Mouse (Mus musculus): ENCODE measurements around the gene Slc44a2. TPM values are rescaled to one million over a fixed set of nuclear protein-coding genes. Genes with fewer than 3 reads are reported as not detected.

Gene Slc44a2
- 13.9 TPM for polyA plus RNA-seq (2014; fragmentation: Illumina TruSeq; extraction: RNeasy Lipid Tissue Mini Kit (QIAGEN cat#74804); ENCODE audit: low read depth, low replicate concordance)

DNA sequence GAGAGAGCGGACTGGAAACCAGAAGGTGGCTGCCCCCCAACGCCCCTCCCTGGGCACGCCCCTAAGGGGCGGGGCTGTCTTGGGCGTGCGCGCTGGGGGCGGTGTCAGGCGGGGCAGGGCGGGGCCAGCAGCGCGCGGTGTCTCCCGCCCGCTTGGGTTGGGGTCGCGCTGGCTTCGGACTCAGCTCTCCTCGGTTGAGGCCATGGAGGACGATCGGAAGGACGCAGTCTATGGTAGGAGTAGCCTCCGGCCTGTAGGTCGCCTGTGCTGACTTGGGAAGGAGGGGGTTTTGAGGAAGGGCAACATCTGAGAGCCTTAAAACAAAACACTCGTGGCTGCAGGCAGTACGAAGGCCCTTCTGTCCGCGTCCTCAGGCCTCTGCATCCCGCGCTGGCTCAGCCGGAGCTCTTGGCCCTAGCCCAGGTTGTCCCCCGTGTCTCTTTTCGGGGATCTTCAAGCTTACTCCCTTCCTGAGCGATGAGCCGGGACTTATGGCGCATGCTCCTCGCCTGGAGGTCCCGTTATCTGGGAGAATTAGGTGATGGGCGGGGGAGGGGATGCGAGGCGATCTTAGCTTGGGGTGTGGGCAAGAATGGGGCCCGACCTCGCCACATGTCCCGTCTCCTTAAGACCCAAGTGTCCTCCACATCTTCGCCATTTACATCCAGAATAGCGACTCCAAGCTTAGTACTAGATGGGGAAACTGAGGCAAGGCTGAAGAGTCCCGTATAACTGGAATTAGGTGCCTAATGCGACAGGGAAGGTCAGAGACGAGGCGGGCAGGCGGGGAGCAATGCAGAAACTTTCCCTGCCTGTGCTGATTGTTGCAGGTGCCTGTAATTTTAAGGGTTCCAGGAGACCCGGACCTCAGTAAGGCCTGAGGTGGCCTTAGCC is at the start of gene Slc44a2:
Slc44a2 (plus strand) TSS at position 80 of the 894 bp plus-strand sequence.

DNA sequence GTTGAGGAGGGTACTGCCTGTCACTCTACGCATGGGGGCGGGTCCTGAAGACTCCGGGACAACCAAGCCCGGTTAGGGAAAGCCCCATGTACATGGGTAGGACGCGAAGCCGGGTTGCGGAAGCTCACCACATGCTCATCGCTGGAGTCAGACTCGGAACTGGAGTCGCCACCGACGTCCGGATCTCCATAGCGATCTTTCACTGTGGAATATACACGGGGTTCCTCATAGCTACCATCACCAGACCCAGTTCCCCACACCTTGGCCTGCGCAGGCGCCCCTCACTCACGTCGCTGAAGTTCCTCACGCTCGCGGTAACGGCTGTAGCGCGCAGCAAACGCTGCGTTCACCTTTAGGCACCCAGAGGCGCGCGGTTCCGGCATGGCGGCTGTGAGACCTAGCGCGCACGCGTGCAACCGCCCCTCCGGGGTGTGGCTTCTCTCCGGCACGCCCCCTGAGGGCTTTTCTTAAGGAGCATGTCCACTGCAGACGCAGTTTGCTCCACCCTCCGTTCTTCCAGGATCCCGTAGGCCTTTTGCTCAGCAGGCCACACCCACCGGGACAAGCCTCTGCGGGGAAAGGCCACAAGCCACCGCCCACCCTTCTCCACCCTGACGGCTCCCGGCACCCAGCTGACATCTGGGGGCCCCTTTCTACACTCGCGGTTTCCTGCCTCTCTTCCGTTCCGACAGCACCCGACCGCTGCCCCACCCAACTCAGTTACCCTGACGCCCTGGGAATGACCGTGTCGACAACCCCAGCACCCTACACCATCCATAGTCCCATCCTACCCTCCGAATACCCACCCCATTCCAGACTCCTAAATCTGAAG is 32.7 kb upstream of the Slc44a2 start, which contains the start of gene Kri1:
Kri1 (minus strand) TSS at position 399 of the 832 bp plus-strand sequence.

DNA sequence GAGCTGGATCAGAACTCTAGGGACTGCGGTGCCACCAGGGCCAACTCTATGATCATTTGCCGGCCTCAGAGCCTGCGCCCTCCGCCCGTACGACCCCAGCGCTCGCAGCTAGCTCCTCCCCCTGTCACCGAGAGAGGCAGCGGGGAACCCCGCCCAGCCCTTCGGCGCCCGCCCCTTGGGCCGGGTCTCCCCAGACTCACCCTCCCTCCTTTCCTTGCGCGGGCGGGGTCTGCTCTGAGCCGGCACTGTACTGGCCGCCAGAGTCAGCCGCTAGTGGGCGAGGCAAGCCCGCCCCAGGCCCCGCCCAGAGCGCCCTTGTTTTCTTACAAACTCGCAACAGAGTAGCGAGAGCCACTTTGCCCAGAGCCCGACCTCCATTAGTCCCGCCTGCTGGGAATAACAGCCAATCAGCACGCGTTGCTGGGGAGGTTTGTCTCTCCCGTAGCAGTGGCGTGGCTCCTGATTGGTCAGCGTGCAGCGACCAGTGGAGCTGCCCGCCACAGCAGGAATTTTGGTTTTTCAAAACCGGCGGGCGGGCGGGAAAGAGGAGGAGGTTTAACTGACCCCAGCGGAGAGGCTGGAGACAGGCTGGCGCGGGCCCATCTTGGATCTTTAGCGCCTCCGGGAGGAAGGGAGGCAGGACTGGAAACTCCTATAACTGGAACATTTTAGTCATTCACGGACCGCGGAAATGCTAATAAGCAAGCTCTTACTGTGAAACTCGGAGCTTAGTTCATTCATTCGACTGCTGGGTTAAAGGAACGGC is 29.3 kb upstream of the Slc44a2 start, which contains the start of gene Cdkn2d:
Cdkn2d (minus strand) TSS at position 386 of the 766 bp plus-strand sequence.

DNA sequence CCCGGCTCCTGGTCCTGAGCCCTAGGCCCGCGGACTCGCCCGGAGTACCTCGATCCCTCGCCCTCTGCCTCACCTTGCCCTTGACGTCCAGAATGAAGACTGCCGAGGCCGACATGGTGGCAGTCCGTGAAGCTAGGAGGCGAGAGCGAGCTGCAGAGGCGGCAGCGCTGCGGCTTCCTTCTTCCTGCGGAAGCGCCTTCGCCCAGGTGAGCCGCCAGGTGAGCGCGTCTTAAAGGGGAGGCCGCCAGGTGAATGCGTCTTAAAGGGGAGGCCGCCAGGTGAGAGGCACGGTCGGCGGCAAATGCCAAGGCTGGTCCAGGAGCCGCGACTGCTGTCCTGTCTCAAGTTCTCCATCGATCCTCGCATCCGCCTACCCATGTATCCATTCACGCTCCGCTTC is 8.4 kb upstream of the Slc44a2 start, which contains the start of gene Ap1m2:
Ap1m2 (minus strand) TSS at position 204 of the 400 bp plus-strand sequence.

DNA sequence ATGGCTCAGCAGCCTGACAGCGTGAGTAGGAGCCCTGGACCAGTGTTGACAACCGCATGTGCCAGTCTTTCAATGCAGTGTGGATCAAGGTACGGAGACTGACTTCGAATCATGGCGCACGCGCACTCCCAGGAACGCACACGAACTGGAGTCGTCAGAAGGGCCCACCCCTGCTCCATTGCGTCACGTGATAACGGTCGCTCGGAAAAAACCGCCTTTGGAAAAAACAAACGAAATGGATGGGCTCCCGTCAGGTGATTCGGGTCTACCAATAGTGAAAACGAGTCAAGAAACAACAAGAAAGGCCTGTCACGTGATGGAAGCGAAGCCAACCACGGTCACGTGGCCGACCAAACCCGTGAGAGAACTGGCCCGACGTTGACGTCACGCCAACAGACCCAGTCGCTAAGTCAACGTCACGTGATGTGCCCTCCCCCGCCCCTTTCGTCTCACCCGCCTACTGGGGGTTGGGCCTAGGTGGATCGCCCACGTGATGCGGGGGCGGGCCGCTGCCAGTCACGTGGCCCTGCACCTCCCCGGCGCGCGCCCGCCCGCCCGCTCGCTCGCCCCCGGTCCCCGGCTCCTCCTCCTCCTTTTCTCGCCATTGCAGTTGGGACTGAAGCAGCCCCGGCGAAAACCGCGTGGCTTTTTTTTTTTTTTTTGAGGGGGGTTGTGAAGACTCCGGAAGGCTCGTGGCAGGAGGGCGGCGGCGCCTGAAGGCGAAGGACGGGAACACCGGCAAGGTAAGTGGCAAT is 47.0 kb downstream of the Slc44a2 start, which contains the start of gene Ilf3:
Ilf3 (plus strand) TSS at position 515 of the 755 bp plus-strand sequence.

Other genes starting within 250 kb of the Slc44a2 start
- gene Gm49373, start 247.6 kb upstream of the Slc44a2 start, polyA plus RNA-seq (2014; fragmentation: Illumina TruSeq; extraction: RNeasy Lipid Tissue Mini Kit (QIAGEN cat#74804); ENCODE audit: low read depth, low replicate concordance) = not detected
- 0.69 TPM for gene Fdx1l, start 247.1 kb upstream of the Slc44a2 start, polyA plus RNA-seq (2014; fragmentation: Illumina TruSeq; extraction: RNeasy Lipid Tissue Mini Kit (QIAGEN cat#74804); ENCODE audit: low read depth, low replicate concordance)
- 0.73 TPM for gene Gm38431, start 228.7 kb upstream of the Slc44a2 start, polyA plus RNA-seq (2014; fragmentation: Illumina TruSeq; extraction: RNeasy Lipid Tissue Mini Kit (QIAGEN cat#74804); ENCODE audit: low read depth, low replicate concordance)
- 4.5 TPM for gene Raver1, start 228.7 kb upstream of the Slc44a2 start, polyA plus RNA-seq (2014; fragmentation: Illumina TruSeq; extraction: RNeasy Lipid Tissue Mini Kit (QIAGEN cat#74804); ENCODE audit: low read depth, low replicate concordance)
- gene Tyk2, start 189.5 kb upstream of the Slc44a2 start, polyA plus RNA-seq (2014; fragmentation: Illumina TruSeq; extraction: RNeasy Lipid Tissue Mini Kit (QIAGEN cat#74804); ENCODE audit: low read depth, low replicate concordance) = 2.0 TPM
- 9.0 TPM for gene Cdc37, start 170.7 kb upstream of the Slc44a2 start, polyA plus RNA-seq (2014; fragmentation: Illumina TruSeq; extraction: RNeasy Lipid Tissue Mini Kit (QIAGEN cat#74804); ENCODE audit: low read depth, low replicate concordance)
- 0.93 TPM for gene Pde4a, start 155.0 kb upstream of the Slc44a2 start, polyA plus RNA-seq (2014; fragmentation: Illumina TruSeq; extraction: RNeasy Lipid Tissue Mini Kit (QIAGEN cat#74804); ENCODE audit: low read depth, low replicate concordance)
- gene Keap1, start 81.3 kb upstream of the Slc44a2 start, polyA plus RNA-seq (2014; fragmentation: Illumina TruSeq; extraction: RNeasy Lipid Tissue Mini Kit (QIAGEN cat#74804); ENCODE audit: low read depth, low replicate concordance) = 7.0 TPM
- not detected for gene S1pr5, start 72.3 kb upstream of the Slc44a2 start, polyA plus RNA-seq (2014; fragmentation: Illumina TruSeq; extraction: RNeasy Lipid Tissue Mini Kit (QIAGEN cat#74804); ENCODE audit: low read depth, low replicate concordance)
- 1.3 TPM for gene Atg4d, start 55.4 kb upstream of the Slc44a2 start, polyA plus RNA-seq (2014; fragmentation: Illumina TruSeq; extraction: RNeasy Lipid Tissue Mini Kit (QIAGEN cat#74804); ENCODE audit: low read depth, low replicate concordance)
- gene Kri1, start 32.7 kb upstream of the Slc44a2 start, polyA plus RNA-seq (2014; fragmentation: Illumina TruSeq; extraction: RNeasy Lipid Tissue Mini Kit (QIAGEN cat#74804); ENCODE audit: low read depth, low replicate concordance) = 3.3 TPM
- 3.2 TPM for gene Cdkn2d, start 29.3 kb upstream of the Slc44a2 start, polyA plus RNA-seq (2014; fragmentation: Illumina TruSeq; extraction: RNeasy Lipid Tissue Mini Kit (QIAGEN cat#74804); ENCODE audit: low read depth, low replicate concordance)
- gene Ap1m2, start 8.4 kb upstream of the Slc44a2 start, polyA plus RNA-seq (2014; fragmentation: Illumina TruSeq; extraction: RNeasy Lipid Tissue Mini Kit (QIAGEN cat#74804); ENCODE audit: low read depth, low replicate concordance) = 3.4 TPM
- gene Ilf3, start 47.2 kb downstream of the Slc44a2 start, polyA plus RNA-seq (2014; fragmentation: Illumina TruSeq; extraction: RNeasy Lipid Tissue Mini Kit (QIAGEN cat#74804); ENCODE audit: low read depth, low replicate concordance) = 12.2 TPM
- gene Qtrt1, start 91.1 kb downstream of the Slc44a2 start, polyA plus RNA-seq (2014; fragmentation: Illumina TruSeq; extraction: RNeasy Lipid Tissue Mini Kit (QIAGEN cat#74804); ENCODE audit: low read depth, low replicate concordance) = not detected
- 17.1 TPM for gene Dnm2, start 104.2 kb downstream of the Slc44a2 start, polyA plus RNA-seq (2014; fragmentation: Illumina TruSeq; extraction: RNeasy Lipid Tissue Mini Kit (QIAGEN cat#74804); ENCODE audit: low read depth, low replicate concordance)
- 2.7 TPM for gene Tmed1, start 189.6 kb downstream of the Slc44a2 start, polyA plus RNA-seq (2014; fragmentation: Illumina TruSeq; extraction: RNeasy Lipid Tissue Mini Kit (QIAGEN cat#74804); ENCODE audit: low read depth, low replicate concordance)
- not detected for gene AB124611, start 205.5 kb downstream of the Slc44a2 start, polyA plus RNA-seq (2014; fragmentation: Illumina TruSeq; extraction: RNeasy Lipid Tissue Mini Kit (QIAGEN cat#74804); ENCODE audit: low read depth, low replicate concordance)
- gene Carm1, start 226.2 kb downstream of the Slc44a2 start, polyA plus RNA-seq (2014; fragmentation: Illumina TruSeq; extraction: RNeasy Lipid Tissue Mini Kit (QIAGEN cat#74804); ENCODE audit: low read depth, low replicate concordance) = 2.7 TPM

All from kidney, adult 10 weeks (tissue).